Mouse (Mus musculus): ENCODE data around the gene Prkg1.

- TF ChIP-seq CTCF (IDR thresholded peaks at IDR 0.05; ENCODE audit: control insufficient read depth, insufficient read depth, insufficient replicate concordance, low read depth, low read length) = no peak
- no peak for TF ChIP-seq POLR2A (IDR thresholded peaks at IDR 0.05; ENCODE audit: control insufficient read depth, low read depth, low read length)
These were observed 605.8 kb downstream of the Prkg1 start for GRCm38 (mm10) chr19:31158944-31159460.
